Mouse (Mus musculus): ENCODE measurements around the gene Jph3. TPM values are rescaled to one million over a fixed set of nuclear protein-coding genes. Genes with fewer than 3 reads are reported as not detected.

Jph3 gene
- polyA plus RNA-seq, 1 experiment = 0.20 TPM

- Histone ChIP-seq H3K4me1 (ENCODE audit: control insufficient read depth, insufficient read depth, low read length) (no peaks in the 10 kb centered on the region), H3K27me3 (replicated peaks; ENCODE audit: control insufficient read depth, insufficient read depth, low read length) (no peaks in the 10 kb centered on the region), H3K36me3 (ENCODE audit: control insufficient read depth, insufficient read depth, low read length) (no peaks in the 10 kb centered on the region), H3K27ac (ENCODE audit: insufficient read depth, low read depth, low read length) (no peak overlapping the region), H3K4me3 (ENCODE audit: insufficient read depth, low read depth, low read length) (no peak overlapping the region)
- TF ChIP-seq CTCF (conservative IDR thresholded peaks at IDR 0.05; ENCODE audit: insufficient read depth, insufficient read length, low read depth, low read length) (no peak), POLR2A (IDR thresholded peaks at IDR 0.05; ENCODE audit: low read depth, low read length) (no peak)
- 75% methylated on average over 3 of the region's 3 CpGs for WGBS
- DNase-seq = no peak
These were observed 113.8 kb downstream of the Jph3 start for GRCm38 (mm10) chr8:121843184-121843733.

Other genes with a start within 250 kb of the Jph3 start
- 0.22 TPM in 1 of 2 replicates, not detected in the other for gene 1700018B08Rik, start 185.3 kb upstream of the Jph3 start, polyA plus RNA-seq (2012; rRNA removed)
- gene Fbxo31, start 150.8 kb upstream of the Jph3 start, polyA plus RNA-seq (2012; rRNA removed) = 16.2 and 16.4 TPM in 2 replicates
- 130 and 155 TPM in 2 replicates for gene Map1lc3b, start 139.3 kb upstream of the Jph3 start, polyA plus RNA-seq (2012; rRNA removed)
- gene Zcchc14, start 76.7 kb upstream of the Jph3 start, polyA plus RNA-seq (2012; rRNA removed) = 31.4 and 37.0 TPM in 2 replicates
- 14.6 and 16.4 TPM in 2 replicates for gene Klhdc4, start 99.9 kb downstream of the Jph3 start, polyA plus RNA-seq (2012; rRNA removed)
- 4.3 and 4.6 TPM in 2 replicates for gene Slc7a5, start 178.1 kb downstream of the Jph3 start, polyA plus RNA-seq (2012; rRNA removed)
- gene Car5a, start 215.3 kb downstream of the Jph3 start, polyA plus RNA-seq (2012; rRNA removed) = 13.4 and 17.9 TPM in 2 replicates
- gene Banp, start 220.1 kb downstream of the Jph3 start, polyA plus RNA-seq (2012; rRNA removed) = 35.7 and 44.9 TPM in 2 replicates

Data from kidney, adult 2 months (tissue).